Mouse (Mus musculus) E14TG2a.4 (cell line): ENCODE measurements around the gene Fcor.

ENCODE experiments used
- H3K27me3 ChIP-seq: 2 replicates; pipeline ENCODE4 v1.6.1; 2014; ENCODE audit warnings: low read length, control low read depth; ENCODE audit not compliant: insufficient read depth
- H3K36me3 ChIP-seq: 2 replicates; pipeline ENCODE4 v1.6.1; 2014; ENCODE audit warnings: low read length, control low read depth; ENCODE audit not compliant: insufficient read depth
- H3K4me1 ChIP-seq: replicated peaks from 2 replicates; pipeline ENCODE4 v1.6.1; 2014; ENCODE audit warnings: low read depth, low read length, control low read depth
- H3K4me3 ChIP-seq: replicated peaks from 2 replicates; pipeline ENCODE4 v1.5.1; 2014; ENCODE audit warnings: mild to moderate bottlenecking, low read length
- H3K9me3 ChIP-seq: 2 replicates; pipeline ENCODE4 v1.6.1; 2014; ENCODE audit warnings: low read length, control low read depth
- CTCF ChIP-seq: conservative IDR thresholded peaks from 2 replicates; pipeline ENCODE4 v1.5.1; 2014; ENCODE audit warnings: low read length
- NANOG ChIP-seq: IDR thresholded peaks from 2 replicates; pipeline ENCODE4 v1.6.1; 2014; ENCODE audit warnings: borderline replicate concordance, low read length, mixed read lengths
- POU5F1 ChIP-seq: IDR thresholded peaks from 2 replicates; pipeline ENCODE4 v1.6.1; 2014; ENCODE audit warnings: low read length, borderline replicate concordance

Gene Fcor

DNA sequence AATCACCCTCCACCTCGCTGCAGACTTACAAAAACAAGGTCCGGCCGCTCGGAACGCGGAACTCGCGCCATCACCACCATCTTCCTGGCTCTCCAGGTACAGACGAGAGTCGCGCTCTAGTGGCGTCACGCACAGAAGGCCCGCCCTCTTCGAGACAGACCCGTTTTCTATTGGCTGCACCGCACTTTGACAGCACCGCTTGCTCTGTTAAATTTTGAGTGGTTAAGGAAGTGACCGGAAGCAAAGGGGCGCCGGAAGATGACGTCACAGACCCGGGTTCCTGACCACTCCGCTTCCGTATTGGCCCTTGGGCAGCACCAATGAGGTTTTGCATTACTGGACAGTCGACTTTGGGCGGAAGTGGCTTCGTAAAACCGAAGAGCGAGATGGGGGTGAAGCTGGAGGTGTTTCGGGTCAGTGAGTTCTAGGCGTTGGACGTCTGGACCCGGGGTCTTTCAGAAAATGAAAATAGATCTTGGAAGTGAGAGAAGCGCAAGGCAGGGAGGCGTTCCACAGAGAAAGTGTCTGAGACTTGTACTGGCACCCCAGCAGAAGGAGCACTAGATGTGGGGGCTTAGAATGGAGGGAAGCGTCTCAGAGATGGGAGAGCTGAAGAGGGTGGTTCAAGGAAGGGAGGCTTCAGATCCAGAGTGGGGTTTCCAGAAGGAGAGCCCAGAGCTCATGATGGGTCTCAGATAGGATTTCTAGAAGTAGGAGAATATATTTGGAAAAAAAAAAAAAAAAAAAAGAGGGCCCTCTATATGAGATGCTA lies 50.8 kb downstream of the Fcor start, which contains the start of the genes Xab2 and Pet100:
TSS of gene Xab2 (minus strand) at position 118 of the 772 bp plus-strand sequence.
TSS of gene Pet100 (plus strand) at position 350 of the 772 bp plus-strand sequence.
- Histone ChIP-seq H3K36me3 (peaks cover 48% of the 10 kb centered on the region), H3K4me3 (peak within 1 kb of the TSS; percentile 97), H3K4me1 (peaks cover 32% of the 10 kb centered on the region), H3K9me3 (no peaks in the 10 kb centered on the region), H3K27me3 (no peaks in the 10 kb centered on the region)
- TF ChIP-seq NANOG = no peak
- TF ChIP-seq CTCF = no peak
- TF ChIP-seq POU5F1 = no peak
